Mouse (Mus musculus) small intestine, adult 2 months (tissue): ENCODE results near the gene Taok2. TPM values are rescaled to one million over a fixed set of nuclear protein-coding genes. Genes with fewer than 3 reads are reported as not detected.

ENCODE experiments used
- H3K27ac ChIP-seq: fragments of 200-500 bp; 2 replicates; pipeline ENCODE4 v1.5.1; 2012; ENCODE audit warnings: low read depth, low read length, control low read depth, inconsistent platforms; ENCODE audit not compliant: insufficient read depth
- H3K27me3 ChIP-seq: fragments of 200-500 bp; 2 replicates; pipeline ENCODE4 v1.6.1; 2012; ENCODE audit warnings: mild to moderate bottlenecking, moderate library complexity, low read length, inconsistent platforms; ENCODE audit not compliant: control insufficient read depth, insufficient read depth
- H3K36me3 ChIP-seq: fragments of 200-500 bp; 2 replicates; pipeline ENCODE4 v1.6.1; 2012; ENCODE audit warnings: mild to moderate bottlenecking, low read length, control low read depth, inconsistent platforms; ENCODE audit not compliant: control insufficient read depth, insufficient read depth
- H3K4me1 ChIP-seq: fragments of 200-500 bp; 2 replicates; pipeline ENCODE4 v1.6.1; 2012; ENCODE audit warnings: low read length, inconsistent platforms, mixed read lengths; ENCODE audit not compliant: control insufficient read depth, insufficient read depth, insufficient read length
- H3K4me3 ChIP-seq: fragments of 200-500 bp; 2 replicates; pipeline ENCODE4 v1.5.1; 2012; ENCODE audit warnings: low read depth, mild to moderate bottlenecking, control low read depth, inconsistent platforms, low read length, moderate library complexity
- CTCF ChIP-seq: fragments of 200-500 bp; IDR thresholded peaks from 2 replicates; pipeline ENCODE4 v1.5.1; 2012; ENCODE audit warnings: low read depth, mild to moderate bottlenecking, control low read depth, inconsistent platforms, low read length, moderate library complexity, mixed read lengths; ENCODE audit not compliant: insufficient replicate concordance, insufficient read length; ENCODE audit errors: extremely low read depth
- POLR2A ChIP-seq: fragments of 200-500 bp; IDR thresholded peaks from 2 replicates; pipeline ENCODE4 v1.6.1; 2012; ENCODE audit warnings: low read depth, mild to moderate bottlenecking, control low read depth, inconsistent platforms, low read length, moderate library complexity
- WGBS: fragments of 180-500 bp; shearing (Covaris S2); methylation state at CpG from one replicate; pipeline ENCODE4 v1.1.7; 2018; 5-methylcytosine and 5-hydroxymethylcytosine counted together
- polyA plus RNA-seq: library from polyadenylated mRNA; depleted of rRNA; stranded (reverse); fragments of >200 nt; gene quantifications from 2 replicates; pipeline ENCODE4 v1.2.3, GENCODE M21; 2012

Gene Taok2
- polyA plus RNA-seq, 1 experiment: 77.4 TPM

DNA sequence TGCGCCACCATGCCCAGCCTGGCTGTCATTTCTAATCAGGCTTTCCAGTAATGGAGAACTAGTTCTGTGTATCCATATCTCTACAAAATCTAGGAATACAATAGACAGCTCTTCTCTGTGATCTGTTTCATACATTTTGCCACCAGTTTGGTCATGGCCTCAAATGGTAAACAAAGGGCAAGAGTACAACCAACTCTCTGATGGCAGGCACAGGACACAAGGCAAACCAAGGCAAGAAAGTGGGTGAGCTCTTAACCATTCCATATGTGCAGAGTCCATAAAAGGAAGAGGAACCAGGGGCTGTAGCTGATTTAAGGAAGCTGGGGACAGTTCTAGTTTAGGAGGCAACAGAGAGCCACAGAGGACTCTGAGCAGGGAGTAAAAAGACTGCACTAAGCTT is 7.3 kb downstream of the Taok2 start:
- no peak overlapping the region for H3K27ac ChIP-seq
- H3K36me3 ChIP-seq: peaks cover 74% of the 10 kb centered on the region
- 100% methylated on average over 1 of the region's 1 CpGs for WGBS
- H3K4me1 ChIP-seq: peaks cover 3% of the 10 kb centered on the region; the same call in 1 of the 2 replicates
- H3K4me3 ChIP-seq: no peak overlapping the region
- no peaks in the 10 kb centered on the region for H3K27me3 ChIP-seq
- TF ChIP-seq POLR2A (no peak), CTCF (no peak)

DNA sequence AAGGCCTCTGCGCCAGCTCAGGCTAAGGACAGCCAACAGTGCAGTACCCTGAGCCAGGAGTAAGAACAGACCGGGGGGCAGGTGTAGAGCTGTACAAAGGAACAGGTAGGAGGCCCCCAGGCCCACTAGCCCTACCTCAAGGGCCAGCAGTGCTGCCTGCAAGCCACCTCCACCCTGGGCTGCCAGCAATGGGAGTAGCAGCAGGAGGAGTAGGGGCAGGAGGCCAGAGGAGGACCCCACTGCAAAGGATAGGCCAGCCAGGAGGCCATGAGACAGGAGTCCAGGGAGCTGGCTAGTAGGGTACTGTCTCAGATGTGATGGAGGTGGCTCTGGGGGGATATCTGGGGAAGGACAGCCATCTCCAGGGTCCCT is 14.0 kb downstream of the Taok2 start:
- Histone ChIP-seq H3K27me3 (no peaks in the 10 kb centered on the region), H3K4me3 (no peak overlapping the region), H3K36me3 (peaks cover 83% of the 10 kb centered on the region), H3K27ac (no peak overlapping the region), H3K4me1 (no peaks in the 10 kb centered on the region)
- no peak for TF ChIP-seq POLR2A
- TF ChIP-seq CTCF: no peak
- 91% methylated on average over 2 of the region's 2 CpGs for WGBS

DNA sequence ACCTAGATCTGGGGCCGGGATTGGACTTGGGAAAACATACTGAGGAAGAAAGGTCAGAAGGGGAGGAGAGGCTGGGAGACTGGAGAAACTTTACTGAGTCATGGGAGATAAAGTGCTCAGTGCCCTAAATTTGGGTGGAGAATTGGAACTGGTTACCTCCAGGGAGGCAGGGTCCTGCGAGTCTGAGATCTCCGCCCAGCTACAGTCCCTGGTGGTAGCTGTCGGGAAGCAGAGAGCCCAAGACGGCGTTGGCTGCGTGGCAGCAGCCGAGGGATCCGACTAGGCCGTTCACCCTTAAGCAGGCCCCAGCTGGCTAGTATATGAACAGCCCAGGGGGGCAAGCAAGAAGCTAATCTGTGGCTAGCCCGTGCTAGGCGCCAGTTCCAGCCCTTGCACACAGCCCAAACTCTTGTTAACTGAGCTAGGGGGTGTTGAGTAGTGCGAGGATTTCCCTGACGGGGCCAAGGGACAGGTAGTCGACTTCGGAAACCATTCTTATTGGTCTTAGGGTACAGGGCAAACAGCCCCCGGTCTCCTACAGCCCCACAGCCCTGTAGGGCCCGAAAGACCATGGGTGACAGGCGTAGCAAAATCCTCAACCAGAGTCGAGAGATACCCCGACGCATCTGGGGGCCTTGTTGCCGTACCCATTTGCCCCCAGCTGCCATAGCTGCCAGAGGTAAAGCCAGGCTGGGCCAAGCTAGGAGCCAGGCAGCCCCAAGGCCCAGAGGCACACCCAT is 14.6 kb downstream of the Taok2 start:
- TF ChIP-seq POLR2A (no peak), CTCF (no peak)
- Histone ChIP-seq H3K27ac (no peak overlapping the region), H3K4me3 (no peak overlapping the region), H3K27me3 (no peaks in the 10 kb centered on the region), H3K4me1 (no peaks in the 10 kb centered on the region), H3K36me3 (peaks cover 79% of the 10 kb centered on the region)
- WGBS: 92% methylated on average over 23 of the region's 23 CpGs

DNA sequence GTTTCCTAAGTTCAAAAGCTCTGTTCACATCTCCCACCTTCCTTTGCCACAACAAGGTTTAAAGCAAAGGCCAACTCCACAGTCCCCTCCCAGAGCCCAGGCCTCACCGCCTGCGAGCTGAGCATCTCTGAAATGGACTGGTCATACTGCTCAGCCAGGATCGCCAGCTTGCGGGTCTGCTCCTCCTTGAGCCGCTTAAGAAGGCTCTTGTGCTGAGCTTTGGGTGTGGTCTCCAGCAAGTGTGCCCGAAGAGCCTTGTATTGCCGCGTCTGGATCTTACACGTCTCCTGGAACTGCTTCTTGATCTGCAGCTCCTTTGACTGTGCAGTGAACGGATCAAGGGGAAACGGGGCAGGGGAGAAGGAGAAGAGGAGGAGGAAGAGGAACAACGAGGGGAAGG is 16.5 kb downstream of the Taok2 start:
- no peak overlapping the region for H3K4me3 ChIP-seq
- no peaks in the 10 kb centered on the region for H3K27me3 ChIP-seq
- WGBS: 80% methylated on average over 12 of the region's 12 CpGs
- H3K27ac ChIP-seq: no peak overlapping the region
- TF ChIP-seq POLR2A (no peak), CTCF (no peak)
- H3K4me1 ChIP-seq: peaks cover 8% of the 10 kb centered on the region; the same call in 1 of the 2 replicates
- peaks cover 69% of the 10 kb centered on the region for H3K36me3 ChIP-seq

DNA sequence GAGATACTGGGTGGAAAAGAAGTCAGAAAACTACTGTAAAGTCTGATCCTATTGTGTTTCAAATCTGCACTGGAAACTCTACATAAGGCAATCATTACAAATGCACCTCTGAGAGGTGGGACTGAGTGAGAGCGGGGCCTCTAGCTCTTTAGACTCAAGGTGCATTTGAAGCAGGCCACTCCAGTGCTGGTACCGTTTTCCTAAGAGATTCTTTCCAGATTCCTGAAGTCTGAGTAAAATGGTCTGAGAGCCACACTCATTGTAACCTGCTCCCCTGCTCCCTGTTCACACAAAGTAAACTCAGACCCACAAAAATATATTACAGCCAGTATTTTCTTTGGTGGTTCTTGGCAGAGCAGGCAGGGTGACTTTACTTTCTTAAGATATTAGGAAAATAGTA is 17.0 kb downstream of the Taok2 start:
- Histone ChIP-seq H3K27me3 (no peaks in the 10 kb centered on the region), H3K4me1 (peaks cover 11% of the 10 kb centered on the region; the same call in 1 of the 2 replicates), H3K36me3 (peaks cover 64% of the 10 kb centered on the region), H3K27ac (no peak overlapping the region), H3K4me3 (no peak overlapping the region)
- WGBS: 82% methylated on average over 2 of the region's 2 CpGs
- TF ChIP-seq CTCF (no peak), POLR2A (no peak)

DNA sequence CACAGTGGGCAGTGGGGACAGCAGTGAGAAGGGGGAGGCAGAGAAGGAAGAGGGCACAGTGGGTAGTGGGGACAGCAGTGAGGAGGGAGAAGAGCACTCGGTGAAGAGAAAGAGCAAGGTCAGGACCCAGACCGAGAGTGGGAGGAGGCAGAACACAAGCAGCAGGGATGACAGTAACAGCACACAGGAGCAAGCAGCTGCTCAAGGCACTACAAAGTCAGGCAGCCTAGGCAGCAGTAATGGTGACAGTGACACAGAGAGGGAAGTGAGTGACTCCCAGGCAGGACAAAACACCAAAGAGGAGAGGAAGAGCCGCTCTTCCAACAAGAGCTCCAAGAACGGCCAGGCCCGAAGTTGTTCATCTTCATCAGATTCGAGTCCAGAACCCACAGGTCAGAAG is 20.7 kb downstream of the Taok2 start:
- Histone ChIP-seq H3K36me3 (peaks cover 33% of the 10 kb centered on the region), H3K27me3 (no peaks in the 10 kb centered on the region), H3K4me3 (no peak overlapping the region), H3K4me1 (peaks cover 18% of the 10 kb centered on the region; the same call in 1 of the 2 replicates), H3K27ac (no peak overlapping the region)
- WGBS: 70% methylated on average over 6 of the region's 6 CpGs
- no peak for TF ChIP-seq POLR2A
- no peak for TF ChIP-seq CTCF

DNA sequence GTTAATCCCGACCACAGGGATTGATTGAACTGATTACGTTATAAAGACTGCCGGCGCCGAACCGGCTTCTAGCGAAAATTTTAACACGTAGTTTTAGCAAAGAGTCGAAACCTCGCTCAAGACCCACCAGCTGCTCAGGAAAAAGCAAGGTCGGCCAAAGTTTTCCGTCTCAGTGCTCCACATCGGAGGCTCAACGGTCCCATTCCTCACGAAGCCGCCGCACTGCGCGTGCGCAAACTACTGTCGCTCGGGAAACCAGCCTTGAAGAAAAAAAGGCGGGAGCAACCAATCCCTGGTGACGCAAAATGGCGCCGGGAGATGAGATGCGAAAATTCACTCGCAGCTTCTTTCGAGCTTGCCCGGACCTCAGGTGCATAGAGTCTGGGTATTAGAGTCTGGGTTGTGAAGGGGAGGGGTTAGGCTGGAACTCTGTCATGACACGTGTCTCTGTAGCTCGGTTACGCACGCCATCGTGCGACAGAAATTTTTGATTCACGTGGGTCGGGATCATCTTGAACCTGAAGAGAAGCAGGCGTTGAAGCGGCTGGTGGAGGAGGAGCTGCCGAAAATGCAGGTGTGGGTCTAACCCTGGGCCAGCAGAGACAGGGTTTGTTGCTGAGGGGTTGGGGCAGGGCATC is 22.2 kb downstream of the Taok2 start, which contains the start of gene Ino80e:
Gene Ino80e (minus strand): TSS at position 231 of the 638 bp plus-strand sequence.
- TF ChIP-seq POLR2A: no peak; the same call in 1 of the 2 replicates
- no peak; the same call in 1 of the 2 replicates for TF ChIP-seq CTCF
- WGBS: under 1% methylated on average over 41 of the region's 41 CpGs
- Histone ChIP-seq H3K27ac (peak within 1 kb of the TSS; percentile 47), H3K4me1 (peaks cover 18% of the 10 kb centered on the region; the same call in 1 of the 2 replicates), H3K4me3 (peak within 1 kb of the TSS; percentile 76), H3K27me3 (no peaks in the 10 kb centered on the region), H3K36me3 (peaks cover 27% of the 10 kb centered on the region)
